Mouse (Mus musculus): ENCODE measurements around the gene Tesk1.

GRCm38 (mm10) chr4:43473636-43474035 is 31.9 kb downstream of the Tesk1 start:
- TF ChIP-seq CTCF (IDR thresholded peaks at IDR 0.05; ENCODE audit: low read depth): no peak
- TF ChIP-seq EP300 (IDR thresholded peaks at IDR 0.05; ENCODE audit: low read depth): no peak
